Mouse (Mus musculus) limb, embryonic 14.5 days (tissue): ENCODE measurements around the gene 1810010H24Rik. TPM values are rescaled to one million over a fixed set of nuclear protein-coding genes. Genes with fewer than 3 reads are reported as not detected.

Source experiments
- ATAC-seq: fragments of 200-750 bp; cut with Nextera tagmentation; 2 replicates; pipeline ENCODE4 v1.8.0; 2017; ENCODE audit warnings: low read depth, moderate number of reproducible peaks, moderate TSS enrichment; ENCODE audit not compliant: low FRiP score
- DNase-seq: peaks from one replicate; pipeline ENCODE4 v3.0.0-alpha.2; 2015; ENCODE audit warnings: low spot score
- H3K27ac ChIP-seq: fragments of 300-500 bp; sonication (generic); replicated peaks from 2 replicates; pipeline ENCODE4 v1.5.1; 2014; ENCODE audit warnings: low read depth, mild to moderate bottlenecking, low read length, moderate library complexity, mixed read lengths
- H3K27me3 ChIP-seq: fragments of 300-500 bp; sonication (generic); 2 replicates; pipeline ENCODE4 v1.6.1; 2014; ENCODE audit warnings: low read length, mixed read lengths; ENCODE audit not compliant: control insufficient read depth, insufficient read depth
- H3K36me3 ChIP-seq: fragments of 300-500 bp; sonication (generic); 2 replicates; pipeline ENCODE4 v1.6.1; 2014; ENCODE audit warnings: mild to moderate bottlenecking, low read length, moderate library complexity, mixed read lengths; ENCODE audit not compliant: control insufficient read depth, insufficient read depth
- H3K4me1 ChIP-seq: fragments of 300-500 bp; sonication (generic); 2 replicates; pipeline ENCODE4 v1.6.1; 2014; ENCODE audit warnings: antibody characterized with exemption, low read length, mixed read lengths; ENCODE audit not compliant: control insufficient read depth, insufficient read depth
- H3K4me2 ChIP-seq: fragments of 300-500 bp; sonication (generic); replicated peaks from 2 replicates; pipeline ENCODE4 v1.6.1; 2014; ENCODE audit warnings: low read depth, mild to moderate bottlenecking, low read length, moderate library complexity; ENCODE audit not compliant: severe bottlenecking
- H3K4me3 ChIP-seq: fragments of 300-500 bp; sonication (generic); replicated peaks from 2 replicates; pipeline ENCODE4 v1.5.1; 2014; ENCODE audit warnings: low read length
- H3K9ac ChIP-seq: fragments of 300-500 bp; sonication (generic); 2 replicates; pipeline ENCODE4 v1.6.1; 2014; ENCODE audit warnings: mild to moderate bottlenecking, low read depth, low read length, moderate library complexity; ENCODE audit not compliant: severe bottlenecking
- H3K9me3 ChIP-seq: fragments of 300-500 bp; sonication (generic); 2 replicates; pipeline ENCODE4 v1.6.1; 2016; ENCODE audit warnings: low read length; ENCODE audit not compliant: control insufficient read depth
- POLR2A ChIP-seq: fragments of 200-500 bp; IDR thresholded peaks from 2 replicates; pipeline ENCODE4 v1.8.0; 2012; ENCODE audit warnings: inconsistent platforms, mild to moderate bottlenecking, moderate library complexity, borderline replicate concordance; ENCODE audit not compliant: insufficient read depth, insufficient read length; ENCODE audit errors: extremely low read depth
- WGBS: fragments of 180-500 bp; shearing (Covaris S2); extraction: QIAGEN DNeasy Blood & Tissue Kit; methylation state at CpG from one replicate; pipeline ENCODE4 v1.1.7; 2014; 5-methylcytosine and 5-hydroxymethylcytosine counted together
- polyA plus RNA-seq, 2 experiments: library from polyadenylated mRNA; depleted of rRNA in 1 of 2; stranded (reverse) in 1 of 2; unstranded in 1 of 2; fragments of >200 nt; fragmentation: Nextera tagmentation in 1 of 2; extraction: Ambion mirVana in 1 of 2; gene quantifications; 2 replicates each; pipeline versions ENCODE4 v1.2.1 to v1.2.3; 2012 to 2014

The 1810010H24Rik gene
- polyA plus RNA-seq, 2 experiments, result 2.3 to 2.6 TPM

DNA sequence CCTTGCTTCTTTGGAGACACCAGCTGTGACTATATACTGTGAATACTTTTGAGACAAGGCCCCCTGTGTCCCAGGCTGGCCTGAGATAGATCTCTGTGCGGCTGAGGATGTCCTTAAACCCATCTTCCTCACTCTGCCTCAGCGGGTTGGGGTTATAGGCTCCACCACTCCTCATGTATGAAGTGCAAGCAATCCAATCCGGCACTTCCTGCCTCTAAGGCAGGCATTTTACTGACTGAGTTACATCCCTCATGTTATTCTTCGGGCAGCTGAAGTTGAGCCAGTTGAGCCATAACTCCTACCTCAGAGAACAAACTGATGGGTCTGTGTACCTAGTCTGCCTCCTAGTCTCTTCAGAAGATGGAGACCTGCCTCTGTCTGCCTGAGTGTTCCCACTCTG, 1.1 kb upstream of the 1810010H24Rik start:
- 0 out of 2 replicates have a peak overlapping the region, but pooled peaks have one; percentile 47 for H3K4me3 ChIP-seq
- DNase-seq (no peak), ATAC-seq (no peak)
- H3K27me3 ChIP-seq, result peaks cover 10% of the 10 kb centered on the region
- H3K4me1 ChIP-seq, result peaks cover 13% of the 10 kb centered on the region
- no peaks in the 10 kb centered on the region for H3K36me3 ChIP-seq
- WGBS, result 48% methylated on average over 4 of the region's 4 CpGs
- H3K4me2 ChIP-seq, result peak overlapping the region; percentile 93
- no peaks in the 10 kb centered on the region for H3K9me3 ChIP-seq
- TF ChIP-seq POLR2A, result no peak
- H3K27ac ChIP-seq, result no peak overlapping the region
- no peak overlapping the region for H3K9ac ChIP-seq

GRCm38 (mm10) chr11:107026554-107027430, 1.3 kb downstream of the 1810010H24Rik start:
- H3K9me3 ChIP-seq, result no peaks in the 10 kb centered on the region
- no peak overlapping the region for H3K27ac ChIP-seq
- no peak overlapping the region for H3K9ac ChIP-seq
- H3K4me2 ChIP-seq, result peak overlapping the region; percentile 93
- 7% methylated on average over 12 of the region's 12 CpGs for WGBS
- no peaks in the 10 kb centered on the region for H3K36me3 ChIP-seq
- ATAC-seq (no peak), DNase-seq (peak; percentile 48)
- H3K27me3 ChIP-seq, result peaks cover 10% of the 10 kb centered on the region
- peak overlapping the region; percentile 65 for H3K4me3 ChIP-seq
- no peak for TF ChIP-seq POLR2A
- H3K4me1 ChIP-seq, result peaks cover 13% of the 10 kb centered on the region

DNA sequence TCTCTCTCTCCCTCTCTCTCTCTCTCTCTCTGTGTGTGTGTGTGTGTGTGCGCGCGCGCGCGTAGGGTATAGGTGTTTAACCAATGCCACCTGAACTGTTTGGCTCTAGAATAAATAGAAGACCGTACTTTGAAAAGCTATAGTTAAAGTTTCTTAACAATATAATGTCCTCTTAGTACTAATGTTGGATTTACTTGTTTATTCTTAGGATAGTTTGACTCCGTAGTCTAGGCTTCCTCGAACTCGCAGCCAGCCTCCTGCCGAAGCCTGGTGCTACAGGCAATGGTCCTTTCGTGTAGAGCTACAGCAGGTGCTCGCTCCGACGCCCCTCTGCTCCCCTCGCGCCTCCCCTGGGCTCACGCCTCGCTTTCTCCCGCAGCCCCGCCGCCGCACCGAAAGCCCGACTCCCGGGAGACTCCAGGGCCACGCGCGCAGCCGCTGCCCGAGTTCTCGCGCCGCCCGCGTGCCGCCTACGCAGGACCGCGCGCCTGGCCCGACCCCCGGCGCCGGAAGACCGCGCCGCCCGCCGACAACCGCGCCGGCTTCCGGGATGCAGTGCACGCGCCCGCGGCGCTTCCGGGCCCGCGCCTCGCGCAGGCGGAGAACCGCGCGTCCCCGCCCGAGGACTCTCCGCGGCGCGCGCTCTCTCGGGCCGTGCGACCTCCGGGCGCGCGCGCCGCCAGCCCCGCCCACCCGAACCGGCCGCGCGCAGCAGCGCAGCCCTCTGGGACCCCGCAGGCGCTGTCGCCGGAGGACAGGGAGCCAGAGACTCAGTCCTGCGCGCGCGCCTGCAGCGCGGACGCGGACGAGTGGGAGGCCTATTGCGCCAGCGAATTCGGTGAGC, 2.2 kb downstream of the 1810010H24Rik start:
- 0 out of 2 replicates have a peak, but pooled peaks have one; percentile 45 for TF ChIP-seq POLR2A
- Histone ChIP-seq H3K9ac (peak overlapping the region; percentile 63), H3K4me3 (peak overlapping the region; percentile 65), H3K4me1 (peaks cover 13% of the 10 kb centered on the region), H3K27ac (peak overlapping the region; percentile 26; the same call in 1 of the 2 replicates), H3K36me3 (no peaks in the 10 kb centered on the region; the same call in 1 of the 2 replicates), H3K9me3 (no peaks in the 10 kb centered on the region), H3K27me3 (peaks cover 10% of the 10 kb centered on the region), H3K4me2 (peak overlapping the region; percentile 76)
- ATAC-seq (peak; percentile 90), DNase-seq (peak; percentile 90)
- WGBS, result under 1% methylated on average over 67 of the region's 107 CpGs

DNA sequence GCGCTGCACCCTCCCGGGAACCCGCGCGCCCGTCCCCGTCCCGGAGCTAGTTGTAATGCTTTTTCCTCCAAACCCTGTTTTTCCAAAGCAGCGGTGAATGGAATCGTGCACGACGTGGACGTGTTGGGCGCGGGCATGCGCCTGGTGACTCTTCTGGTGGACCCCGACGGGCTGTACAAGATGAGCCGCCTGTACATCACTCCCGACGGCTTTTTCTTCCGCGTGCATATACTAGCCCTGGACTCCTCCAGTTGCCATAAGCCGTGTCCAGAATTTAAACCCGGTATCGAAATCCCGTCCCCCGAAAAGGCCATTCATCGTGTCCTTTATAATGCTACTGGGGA, 2.8 kb downstream of the 1810010H24Rik start:
- Histone ChIP-seq H3K9ac (peak overlapping the region; percentile 63), H3K27me3 (peaks cover 10% of the 10 kb centered on the region), H3K9me3 (no peaks in the 10 kb centered on the region), H3K36me3 (no peaks in the 10 kb centered on the region; the same call in none of the 2 replicates), H3K27ac (no peak overlapping the region; the same call in 1 of the 2 replicates), H3K4me2 (peak overlapping the region; percentile 76), H3K4me1 (peaks cover 13% of the 10 kb centered on the region), H3K4me3 (peak overlapping the region; percentile 65)
- ATAC-seq (peak; percentile 60), DNase-seq (no peak)
- WGBS, result 2% methylated on average over 29 of the region's 29 CpGs
- 0 out of 2 replicates have a peak, but pooled peaks have one; percentile 1 for TF ChIP-seq POLR2A

- Histone ChIP-seq H3K27ac (no peak overlapping the region), H3K4me2 (peak overlapping the region; percentile 76), H3K27me3 (peaks cover 10% of the 10 kb centered on the region), H3K9ac (peak overlapping the region; percentile 63; the same call in 1 of the 2 replicates), H3K4me3 (peak overlapping the region; percentile 65), H3K4me1 (peaks cover 13% of the 10 kb centered on the region), H3K9me3 (no peaks in the 10 kb centered on the region), H3K36me3 (no peaks in the 10 kb centered on the region; the same call in none of the 2 replicates)
- no peak for ATAC-seq
- DNase-seq, result no peak
- TF ChIP-seq POLR2A, result no peak
- 67% methylated on average over 6 of the region's 6 CpGs for WGBS
Measured at GRCm38 (mm10) chr11:107028754-107029153, 3.3 kb downstream of the 1810010H24Rik start.
